Mouse (Mus musculus): Measurements from ENCODE around the gene Snx13. TPM values are rescaled to one million over a fixed set of nuclear protein-coding genes. Genes with fewer than 3 reads are reported as not detected.

The Snx13 gene
- total and polyA plus RNA-seq, 3 experiments, result 6.2 to 7.6 TPM; not detected in 1

GRCm38 (mm10) chr12:35048891-35049290 lies 1.9 kb downstream of the Snx13 start:
- peaks cover 6 to 10% of the 10 kb centered on the region in 2 experiments; a peak in 3 of 4 replicates for H3K4me1 ChIP-seq (ENCODE audit: control insufficient read depth in 1 of 2, insufficient read depth in 2 of 2, low read length in 2 of 2)
- no peak for DNase-seq (ENCODE audit: low read depth, low spot score)
- H3K9ac ChIP-seq (ENCODE audit: control insufficient read depth, low read depth, low read length, poor library complexity, severe bottlenecking), result no peak overlapping the region
- TF ChIP-seq CHD1 (IDR thresholded peaks at IDR 0.05; ENCODE audit: low read depth, low read length), result no peak
- no peak for TF ChIP-seq NELFE (IDR thresholded peaks at IDR 0.05; ENCODE audit: low read depth, low read length)
- H3K27ac ChIP-seq (ENCODE audit: control insufficient read depth, low read depth, low read length), result no peak overlapping the region
- no peak overlapping the region for H3K4me3 ChIP-seq (ENCODE audit: control insufficient read depth in 1 of 2, insufficient read depth in 1 of 2, low read depth in 2 of 2, low read length in 2 of 2)
- no peaks in the 10 kb centered on the region for H3K27me3 ChIP-seq (ENCODE audit: control insufficient read depth in 1 of 2, insufficient read depth in 2 of 2, low read length in 2 of 2)
- peaks cover 0 to 18% of the 10 kb centered on the region in 2 experiments; a peak in 2 of 4 replicates for H3K36me3 ChIP-seq (ENCODE audit: control insufficient read depth in 1 of 2, insufficient read depth in 2 of 2, low read length in 2 of 2)
- peaks cover 34% of the 10 kb centered on the region for H3K79me2 ChIP-seq (ENCODE audit: control insufficient read depth, insufficient read depth, low read length, poor library complexity)
- no peaks in the 10 kb centered on the region for H3K9me3 ChIP-seq (replicated peaks; ENCODE audit: insufficient read depth, low read length)

DNA sequence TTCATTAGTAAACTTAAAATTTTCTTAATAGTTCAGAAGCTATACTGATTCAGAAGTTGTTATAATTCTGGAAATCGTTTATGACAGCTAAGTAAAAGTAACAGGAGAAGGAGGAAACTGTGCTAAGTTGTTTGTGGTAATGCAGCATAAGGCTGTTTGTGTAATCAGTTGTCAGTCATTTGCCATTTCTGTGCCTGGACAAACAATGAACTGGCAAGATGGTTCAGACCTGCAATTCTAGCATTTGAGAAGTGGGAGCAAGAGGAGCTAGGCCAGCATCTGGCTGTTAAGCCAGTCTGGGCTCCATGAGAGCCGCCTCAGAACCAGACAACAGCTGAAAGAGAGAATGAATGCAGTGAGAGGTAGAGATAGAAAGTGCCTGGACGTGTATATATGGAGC lies 3.5 kb downstream of the Snx13 start:
- DNase-seq (ENCODE audit: low read depth, low spot score), result no peak
- Histone ChIP-seq H3K79me2 (ENCODE audit: control insufficient read depth, insufficient read depth, low read length, poor library complexity) (peaks cover 36% of the 10 kb centered on the region), H3K9me3 (replicated peaks; ENCODE audit: insufficient read depth, low read length) (no peaks in the 10 kb centered on the region), H3K27ac (ENCODE audit: control insufficient read depth, low read depth, low read length) (no peak overlapping the region), H3K36me3 (ENCODE audit: control insufficient read depth in 1 of 2, insufficient read depth in 2 of 2, low read length in 2 of 2) (peaks cover 0 to 17% of the 10 kb centered on the region in 2 experiments; a peak in 2 of 4 replicates), H3K9ac (ENCODE audit: control insufficient read depth, low read depth, low read length, poor library complexity, severe bottlenecking) (no peak overlapping the region), H3K4me3 (ENCODE audit: control insufficient read depth in 1 of 2, insufficient read depth in 1 of 2, low read depth in 2 of 2, low read length in 2 of 2) (no peak overlapping the region), H3K4me1 (ENCODE audit: control insufficient read depth in 1 of 2, insufficient read depth in 2 of 2, low read length in 2 of 2) (peaks cover 4 to 10% of the 10 kb centered on the region in 2 experiments; a peak in 2 of 4 replicates), H3K27me3 (ENCODE audit: control insufficient read depth in 1 of 2, insufficient read depth in 2 of 2, low read length in 2 of 2) (no peaks in the 10 kb centered on the region)
- TF ChIP-seq GATA1 (IDR thresholded peaks at IDR 0.05; ENCODE audit: low read depth, low read length) (no peak), HCFC1 (IDR thresholded peaks at IDR 0.05; ENCODE audit: low read depth, low read length) (no peak), ZC3H11A (IDR thresholded peaks at IDR 0.05; ENCODE audit: low read depth, low read length) (no peak), POLR2AphosphoS5 (IDR thresholded peaks at IDR 0.05; ENCODE audit: borderline replicate concordance, low read depth, low read length) (no peak), MYB (IDR thresholded peaks at IDR 0.05; ENCODE audit: low read depth, low read length) (no peak), ETS1 (IDR thresholded peaks at IDR 0.05; ENCODE audit: low read depth, low read length) (no peak), MAZ (IDR thresholded peaks at IDR 0.05; ENCODE audit: low read depth, low read length) (no peak), E2F4 (IDR thresholded peaks at IDR 0.05; ENCODE audit: borderline replicate concordance, low read depth, low read length) (no peak), MYC (IDR thresholded peaks at IDR 0.05; ENCODE audit: low read depth, low read length) (no peak), POLR2A (IDR thresholded peaks at IDR 0.05; ENCODE audit: control insufficient read depth in 1 of 2, insufficient read depth in 1 of 2, low read depth in 1 of 2, low read length in 2 of 2, poor library complexity in 1 of 2) (no peak), JUND (IDR thresholded peaks at IDR 0.05; ENCODE audit: low read depth, low read length) (no peak), MEF2A (IDR thresholded peaks at IDR 0.05; ENCODE audit: extremely low read depth, insufficient replicate concordance, low read depth, low read length, poor library complexity, severe bottlenecking) (no peak), CTCF (IDR thresholded peaks at IDR 0.05 in 2 of 3, conservative IDR thresholded peaks at IDR 0.05 in 1 of 3; ENCODE audit: control insufficient read depth in 1 of 3, insufficient read depth in 1 of 3, low read depth in 2 of 3, low read length in 3 of 3, poor library complexity in 1 of 3, severe bottlenecking in 1 of 3) (no peak), ZNF384 (IDR thresholded peaks at IDR 0.05; ENCODE audit: low read depth, low read length) (no peak), USF1 (IDR thresholded peaks at IDR 0.05; ENCODE audit: low read depth, low read length) (no peak), RAD21 (IDR thresholded peaks at IDR 0.05; ENCODE audit: low read depth, low read length) (no peak)

Measured in MEL (cell line).